Mouse (Mus musculus) E14TG2a.4 (cell line): ENCODE results near the gene Eras.

Experiments used
- CTCF ChIP-seq: conservative IDR thresholded peaks from 2 replicates; pipeline ENCODE4 v1.5.1; 2014; ENCODE audit warnings: low read length
- POU5F1 ChIP-seq: IDR thresholded peaks from 2 replicates; pipeline ENCODE4 v1.6.1; 2014; ENCODE audit warnings: low read length, borderline replicate concordance

DNA sequence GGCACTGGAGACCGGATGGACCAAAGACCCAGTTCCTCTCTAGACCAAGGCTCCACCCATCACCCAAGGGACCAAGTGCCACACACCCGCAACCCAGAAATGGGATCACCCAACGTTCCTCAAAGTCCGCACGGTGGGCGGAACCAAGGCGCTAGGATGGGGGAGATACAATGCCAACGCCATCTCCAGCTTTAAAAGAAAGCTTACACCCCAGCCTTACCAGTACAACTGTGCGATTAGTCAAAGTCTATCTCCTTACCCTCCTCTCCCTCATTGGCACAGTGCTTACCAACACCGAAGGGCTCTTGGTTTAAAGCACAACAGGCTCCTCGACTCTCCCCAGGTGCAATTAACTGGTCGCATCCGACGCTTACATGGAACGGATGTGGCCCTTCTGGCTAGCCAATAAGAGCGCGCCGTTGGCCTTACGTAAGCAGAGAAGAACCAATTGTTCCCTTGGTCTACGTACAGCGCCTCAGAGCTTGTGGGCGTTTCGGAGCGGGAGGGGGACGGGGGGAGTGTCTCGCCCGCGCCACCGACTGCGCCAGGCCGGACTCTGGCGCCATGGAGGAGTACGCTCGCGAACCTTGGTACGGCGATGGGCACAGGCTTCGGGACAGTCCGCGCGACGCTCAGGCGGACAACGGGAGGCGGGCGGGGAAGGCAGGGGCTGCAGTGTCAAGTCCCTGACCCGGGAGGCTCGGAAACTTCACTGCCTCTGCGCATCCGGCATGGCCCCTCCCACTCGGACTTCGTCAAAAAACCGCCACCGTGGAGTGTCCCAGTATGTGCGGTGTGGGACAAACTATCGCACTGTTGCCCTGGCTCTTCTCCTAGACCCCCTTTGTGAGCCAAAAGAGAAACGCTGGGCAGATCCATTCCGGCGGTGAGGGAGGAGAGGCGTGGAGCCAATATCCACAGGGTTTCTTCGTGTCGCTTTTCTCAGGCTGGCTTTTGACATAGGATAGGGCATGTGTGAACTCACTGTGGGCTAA, 29.2 kb downstream of the Eras start, which contains the start of the genes Pqbp1 and Timm17b:
- no peak for TF ChIP-seq CTCF
- no peak for TF ChIP-seq POU5F1
